Mouse (Mus musculus) kidney, embryonic 15.5 days (tissue): ENCODE results near the gene Snai1. TPM values are rescaled to one million over a fixed set of nuclear protein-coding genes. Genes with fewer than 3 reads are reported as not detected.

Source experiments
- ATAC-seq: fragments of 200-750 bp; cut with Nextera tagmentation; replicated peaks from 2 replicates; pipeline ENCODE4 v1.8.0; 2017; ENCODE audit warnings: moderate TSS enrichment; ENCODE audit not compliant: low FRiP score
- H3K27ac ChIP-seq: fragments of 300-500 bp; sonication (generic); 2 replicates; pipeline ENCODE4 v1.5.1; 2015; ENCODE audit warnings: mild to moderate bottlenecking, inconsistent platforms
- H3K27me3 ChIP-seq: fragments of 300-500 bp; sonication (generic); 2 replicates; pipeline ENCODE4 v1.6.1; 2015; ENCODE audit warnings: inconsistent platforms
- H3K36me3 ChIP-seq: fragments of 300-500 bp; sonication (generic); 2 replicates; pipeline ENCODE4 v1.6.1; 2015; ENCODE audit warnings: inconsistent platforms
- H3K4me1 ChIP-seq: fragments of 300-500 bp; sonication (generic); 2 replicates; pipeline ENCODE4 v1.6.1; 2015; ENCODE audit warnings: inconsistent platforms
- H3K4me2 ChIP-seq: fragments of 300-500 bp; sonication (generic); 2 replicates; pipeline ENCODE4 v1.6.1; 2015; ENCODE audit warnings: moderate library complexity, mild to moderate bottlenecking, inconsistent platforms
- H3K4me3 ChIP-seq: fragments of 300-500 bp; sonication (generic); replicated peaks from 2 replicates; pipeline ENCODE4 v1.5.1; 2015; ENCODE audit warnings: mild to moderate bottlenecking, inconsistent platforms
- H3K9ac ChIP-seq: fragments of 300-500 bp; sonication (generic); 2 replicates; pipeline ENCODE4 v1.6.1; 2015; ENCODE audit warnings: mild to moderate bottlenecking, inconsistent platforms
- H3K9me3 ChIP-seq: fragments of 300-500 bp; sonication (generic); replicated peaks from 2 replicates; pipeline ENCODE4 v1.6.1; 2016; ENCODE audit warnings: inconsistent platforms
- WGBS: fragments of 180-500 bp; shearing (Covaris S2); methylation state at CpG from one replicate; pipeline ENCODE4 v1.1.7; 2015; ENCODE audit warnings: mixed read lengths; 5-methylcytosine and 5-hydroxymethylcytosine counted together
- polyA plus RNA-seq: library from polyadenylated mRNA; unstranded; fragments of >200 nt; fragmentation: Nextera tagmentation; extraction: Ambion mirVana; gene quantifications from 2 replicates; pipeline ENCODE4 v1.2.1, GENCODE M21; 2015

Gene Snai1
- polyA plus RNA-seq, 1 experiment from 2014 or later: 37.7 TPM

GRCm38 (mm10) chr2:167530536-167530935, 7.5 kb upstream of the Snai1 start:
- Histone ChIP-seq H3K27me3 (peaks cover 8% of the 10 kb centered on the region), H3K4me1 (0 out of 2 replicates have a peak, but pooled peaks cover 3% of the 10 kb centered on the region), H3K27ac (no peak overlapping the region), H3K9ac (no peak overlapping the region), H3K36me3 (no peaks in the 10 kb centered on the region), H3K4me3 (no peak overlapping the region), H3K9me3 (no peaks in the 10 kb centered on the region), H3K4me2 (no peak overlapping the region)
- 80% methylated on average over 4 of the region's 4 CpGs for WGBS
- ATAC-seq: no peak

DNA sequence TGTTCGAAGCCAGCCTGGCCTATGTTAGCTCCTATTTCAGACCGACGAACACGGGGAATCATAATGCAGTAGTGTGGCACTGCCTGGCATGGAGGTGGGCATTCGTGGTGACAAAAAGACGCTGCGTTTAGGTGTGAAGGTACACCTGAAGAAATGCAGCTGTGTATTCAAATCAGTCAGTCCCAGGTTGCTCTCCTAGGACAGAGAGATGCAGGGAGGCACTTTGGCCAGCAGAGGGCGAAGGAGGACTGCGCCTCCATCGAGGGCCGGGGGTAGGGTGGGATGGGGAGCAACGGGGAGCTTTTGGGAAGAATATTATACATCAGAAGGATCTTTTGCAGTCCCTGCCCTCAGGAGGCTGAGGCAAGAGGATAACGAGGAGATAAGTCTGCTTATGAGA, 5.9 kb upstream of the Snai1 start:
- no peak overlapping the region for H3K4me3 ChIP-seq
- peaks cover 19% of the 10 kb centered on the region for H3K27me3 ChIP-seq
- H3K9me3 ChIP-seq: no peaks in the 10 kb centered on the region
- WGBS: 22% methylated on average over 13 of the region's 13 CpGs
- 0 out of 2 replicates have a peak, but pooled peaks have one; percentile 59 for ATAC-seq
- H3K4me2 ChIP-seq: 0 out of 2 replicates have a peak overlapping the region, but pooled peaks have one; percentile 12
- no peak overlapping the region for H3K27ac ChIP-seq
- no peak overlapping the region for H3K9ac ChIP-seq
- H3K4me1 ChIP-seq: peaks cover 5% of the 10 kb centered on the region; the same call in 1 of the 2 replicates
- H3K36me3 ChIP-seq: no peaks in the 10 kb centered on the region

DNA sequence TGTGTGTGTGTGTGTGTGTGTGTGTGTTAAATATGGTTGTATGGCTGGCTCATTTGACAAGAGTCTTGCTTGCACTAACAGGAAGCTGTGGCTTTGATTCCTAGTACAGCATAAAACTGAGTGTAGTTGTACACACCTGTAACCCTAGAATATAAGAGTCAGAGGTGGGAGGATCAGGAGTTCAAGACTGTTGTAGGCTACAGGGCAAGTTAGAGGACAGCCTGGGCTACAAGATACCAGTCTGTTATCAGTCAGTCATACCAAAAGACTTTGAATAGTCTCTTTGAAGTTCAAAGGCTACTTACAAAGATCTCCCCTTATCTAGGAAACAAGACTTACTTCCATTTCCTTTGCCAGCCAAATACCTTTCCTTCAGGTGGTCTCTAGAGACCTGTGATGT, 4.1 kb upstream of the Snai1 start:
- ATAC-seq: no peak
- no peak overlapping the region for H3K4me3 ChIP-seq
- no peaks in the 10 kb centered on the region for H3K36me3 ChIP-seq
- H3K9me3 ChIP-seq: no peaks in the 10 kb centered on the region
- H3K27me3 ChIP-seq: peaks cover 29% of the 10 kb centered on the region
- no peak overlapping the region for H3K4me2 ChIP-seq
- H3K4me1 ChIP-seq: peaks cover 20% of the 10 kb centered on the region
- H3K27ac ChIP-seq: no peak overlapping the region
- H3K9ac ChIP-seq: no peak overlapping the region

DNA sequence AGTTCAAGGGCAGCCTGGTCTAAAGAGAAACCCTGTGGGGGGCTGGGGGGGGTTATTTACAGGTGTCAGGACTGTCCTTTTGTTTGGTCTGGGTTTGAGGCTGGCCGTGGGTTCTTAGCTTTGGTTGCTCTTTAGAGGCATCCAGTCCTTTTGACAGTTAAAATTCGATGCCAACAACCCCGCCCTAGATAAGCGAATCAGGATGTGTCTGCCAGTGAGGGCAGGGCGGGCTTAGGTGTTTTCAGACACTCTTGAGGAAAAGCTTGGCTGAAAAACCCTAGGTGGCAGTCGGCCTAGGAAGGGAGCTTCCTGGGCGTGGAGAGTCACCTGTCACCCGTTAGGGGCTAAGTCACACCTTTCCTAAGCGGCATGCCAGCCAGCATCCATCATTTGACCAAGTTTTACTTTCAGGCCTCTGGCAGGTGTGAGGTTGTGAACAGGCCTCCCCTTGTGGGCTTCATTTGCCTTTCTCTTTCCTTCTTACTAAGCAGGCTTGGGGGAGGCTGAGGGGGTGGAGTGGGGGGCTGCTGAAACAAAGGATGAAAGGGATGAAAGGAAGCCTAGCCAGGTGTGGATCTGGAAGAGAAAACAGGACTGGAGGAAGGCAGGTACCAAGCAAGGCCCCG, 1.6 kb upstream of the Snai1 start:
- no peak for ATAC-seq
- no peak overlapping the region for H3K9ac ChIP-seq
- H3K27me3 ChIP-seq: peaks cover 31% of the 10 kb centered on the region
- 0 out of 2 replicates have a peak, but pooled peaks cover under 1% of the 10 kb centered on the region for H3K36me3 ChIP-seq
- 45% methylated on average over 10 of the region's 10 CpGs for WGBS
- H3K4me2 ChIP-seq: no peak overlapping the region
- H3K27ac ChIP-seq: no peak overlapping the region
- peaks cover 43% of the 10 kb centered on the region for H3K4me1 ChIP-seq
- no peaks in the 10 kb centered on the region for H3K9me3 ChIP-seq
- no peak overlapping the region for H3K4me3 ChIP-seq

- Histone ChIP-seq H3K4me2 (peak overlapping the region; percentile 82), H3K27ac (peak overlapping the region; percentile 73), H3K9me3 (no peaks in the 10 kb centered on the region), H3K4me1 (peaks cover 64% of the 10 kb centered on the region), H3K9ac (peak overlapping the region; percentile 52), H3K27me3 (peaks cover 31% of the 10 kb centered on the region), H3K36me3 (peaks cover 10% of the 10 kb centered on the region; the same call in 1 of the 2 replicates), H3K4me3 (peak overlapping the region; percentile 54)
- no peak for ATAC-seq
- 18% methylated on average over 34 of the region's 34 CpGs for WGBS
Measured at GRCm38 (mm10) chr2:167538671-167539306, 794 bp downstream of the Snai1 start.

DNA sequence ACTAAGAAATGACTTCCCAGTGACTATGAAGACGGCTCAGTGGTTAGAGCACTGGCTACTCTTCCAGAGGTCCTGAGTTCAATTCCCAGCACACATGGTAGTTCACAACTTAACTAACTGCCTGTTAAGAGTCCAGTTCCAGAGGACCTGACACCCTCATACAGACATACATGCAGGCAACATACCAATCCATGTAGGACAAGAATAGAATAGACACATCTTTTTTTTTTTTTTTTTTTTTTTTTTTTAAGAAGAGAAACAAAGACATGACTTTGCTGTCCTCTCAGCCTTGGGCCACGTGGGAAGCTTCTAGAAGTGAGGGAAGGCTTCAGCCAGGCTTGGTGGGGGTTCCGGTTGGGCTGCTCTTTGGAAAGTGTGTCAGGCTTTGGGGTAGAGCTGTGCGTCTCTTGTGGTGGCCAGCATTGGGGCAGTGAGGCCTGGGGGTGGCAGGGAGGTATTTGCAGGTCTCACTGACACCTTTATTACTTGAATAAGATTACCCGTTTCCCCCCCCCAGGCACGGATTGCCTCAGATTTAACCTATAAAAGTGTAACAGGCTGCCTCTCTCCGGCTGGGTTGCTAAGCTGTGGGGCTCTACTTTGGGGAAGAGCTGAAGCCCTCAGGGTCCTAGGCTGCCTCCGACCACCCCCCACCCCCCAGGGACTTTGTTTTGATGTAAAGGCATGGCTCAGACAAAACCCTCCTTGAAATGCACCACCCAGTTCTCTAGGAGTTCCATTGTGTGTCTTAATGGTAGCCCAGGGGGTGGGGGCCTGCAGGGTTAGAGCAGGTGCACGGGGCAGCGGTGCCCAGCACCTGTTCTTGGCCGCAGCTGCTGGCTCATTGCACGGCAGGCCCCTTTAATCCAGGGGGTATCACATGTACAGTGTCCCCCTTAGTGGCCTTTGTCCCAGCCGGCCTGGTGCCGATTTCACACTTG, 1.8 kb downstream of the Snai1 start:
- peak overlapping the region; percentile 52 for H3K9ac ChIP-seq
- peak overlapping the region; percentile 54 for H3K4me3 ChIP-seq
- peaks cover 74% of the 10 kb centered on the region for H3K4me1 ChIP-seq
- WGBS: 18% methylated on average over 14 of the region's 14 CpGs
- H3K36me3 ChIP-seq: peaks cover 10% of the 10 kb centered on the region; the same call in 1 of the 2 replicates
- H3K27me3 ChIP-seq: peaks cover 27% of the 10 kb centered on the region
- H3K9me3 ChIP-seq: no peaks in the 10 kb centered on the region
- H3K27ac ChIP-seq: peak overlapping the region; percentile 95
- peak overlapping the region; percentile 82 for H3K4me2 ChIP-seq
- ATAC-seq: no peak

DNA sequence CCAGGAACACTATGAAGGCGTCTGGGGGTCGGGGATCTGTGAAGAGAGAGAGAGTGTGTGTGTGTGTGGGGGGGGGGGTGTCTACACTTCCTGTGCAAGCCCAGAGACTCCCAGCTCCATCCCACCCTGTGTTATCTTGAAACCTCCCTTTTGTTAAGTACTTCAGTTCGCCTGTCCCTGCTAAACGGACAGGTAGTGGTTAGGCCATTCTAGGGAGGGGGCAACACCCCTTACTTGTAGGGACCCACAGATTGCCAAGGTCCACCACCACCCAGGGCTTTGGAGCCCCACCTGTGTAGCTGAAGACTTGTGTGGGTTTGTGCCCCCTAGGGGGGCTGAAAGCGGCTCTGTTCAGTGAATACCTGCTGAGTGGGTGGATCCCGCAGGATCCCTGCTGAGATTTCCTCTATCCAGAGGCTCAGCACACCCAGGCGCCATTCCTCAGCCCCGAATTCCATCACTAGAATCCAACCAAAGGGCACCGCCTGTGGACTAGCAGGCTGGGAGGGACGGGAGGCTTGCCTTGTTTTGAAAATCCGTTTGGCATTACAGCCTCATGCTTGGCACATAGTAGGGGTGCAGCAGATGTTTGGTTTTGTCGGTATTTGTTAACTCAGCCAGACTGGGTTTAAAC, 2.6 kb downstream of the Snai1 start:
- H3K4me2 ChIP-seq: peak overlapping the region; percentile 82
- H3K27ac ChIP-seq: peak overlapping the region; percentile 95
- peak overlapping the region; percentile 52 for H3K9ac ChIP-seq
- H3K4me1 ChIP-seq: peaks cover 74% of the 10 kb centered on the region
- H3K9me3 ChIP-seq: no peaks in the 10 kb centered on the region
- peak overlapping the region; percentile 54 for H3K4me3 ChIP-seq
- peaks cover 23% of the 10 kb centered on the region for H3K27me3 ChIP-seq
- 28% methylated on average over 12 of the region's 12 CpGs for WGBS
- ATAC-seq: no peak
- peaks cover 10% of the 10 kb centered on the region; the same call in 1 of the 2 replicates for H3K36me3 ChIP-seq

- no peak for ATAC-seq
- Histone ChIP-seq H3K4me1 (peaks cover 76% of the 10 kb centered on the region), H3K9ac (peak overlapping the region; percentile 52), H3K9me3 (no peaks in the 10 kb centered on the region), H3K27ac (peak overlapping the region; percentile 95), H3K4me2 (peak overlapping the region; percentile 82), H3K36me3 (peaks cover 10% of the 10 kb centered on the region; the same call in 1 of the 2 replicates), H3K4me3 (peak overlapping the region; percentile 54), H3K27me3 (peaks cover 20% of the 10 kb centered on the region)
- WGBS: 15% methylated on average over 6 of the region's 6 CpGs
Measured at GRCm38 (mm10) chr2:167541324-167541723, 3.3 kb downstream of the Snai1 start.

DNA sequence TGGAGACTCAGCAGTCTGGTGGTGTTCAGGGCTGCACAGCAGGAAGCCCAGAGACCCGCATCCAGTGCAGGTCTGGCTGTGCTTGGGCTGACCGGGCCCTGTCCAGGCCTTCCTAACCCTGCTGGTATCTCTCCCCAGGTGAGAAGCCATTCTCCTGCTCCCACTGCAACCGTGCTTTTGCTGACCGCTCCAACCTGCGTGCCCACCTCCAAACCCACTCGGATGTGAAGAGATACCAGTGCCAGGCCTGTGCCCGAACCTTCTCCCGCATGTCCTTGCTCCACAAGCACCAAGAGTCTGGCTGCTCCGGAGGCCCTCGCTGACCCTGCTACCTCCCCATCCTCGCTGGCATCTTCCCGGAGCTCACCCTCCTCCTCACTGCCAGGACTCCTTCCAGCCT, 3.8 kb downstream of the Snai1 start:
- H3K9ac ChIP-seq: peak overlapping the region; percentile 52
- H3K4me2 ChIP-seq: peak overlapping the region; percentile 82
- peak overlapping the region; percentile 95 for H3K27ac ChIP-seq
- peaks cover 81% of the 10 kb centered on the region for H3K4me1 ChIP-seq
- WGBS: 68% methylated on average over 12 of the region's 12 CpGs
- peaks cover 15% of the 10 kb centered on the region for H3K27me3 ChIP-seq
- ATAC-seq: no peak
- peaks cover 10% of the 10 kb centered on the region; the same call in 1 of the 2 replicates for H3K36me3 ChIP-seq
- peak overlapping the region; percentile 54 for H3K4me3 ChIP-seq
- H3K9me3 ChIP-seq: no peaks in the 10 kb centered on the region

DNA sequence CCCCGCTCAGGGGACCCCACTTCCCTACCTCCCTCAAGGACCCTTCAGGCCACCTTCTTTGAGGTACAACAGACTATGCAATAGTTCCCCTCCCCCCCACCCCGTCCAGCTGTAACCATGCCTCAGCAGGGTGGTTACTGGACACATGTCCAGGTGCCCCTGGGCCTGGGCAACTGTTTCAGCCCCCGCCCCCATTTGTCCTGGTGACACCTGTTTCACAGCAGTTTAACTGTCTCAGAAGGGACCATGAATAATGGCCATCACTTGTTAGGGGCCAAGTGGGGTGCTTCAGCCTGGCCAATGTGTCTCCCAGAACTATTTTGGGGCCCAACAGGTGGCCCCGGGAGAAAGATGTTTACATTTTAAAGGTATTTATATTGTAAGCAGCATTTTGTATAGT, 4.4 kb downstream of the Snai1 start:
- peak overlapping the region; percentile 54 for H3K4me3 ChIP-seq
- peaks cover 79% of the 10 kb centered on the region for H3K4me1 ChIP-seq
- 57% methylated on average over 4 of the region's 4 CpGs for WGBS

More for the DNA sequence above, 4.4 kb downstream of the Snai1 start:
- Histone ChIP-seq H3K9ac (no peak overlapping the region), H3K4me2 (peak overlapping the region; percentile 82), H3K27me3 (peaks cover 9% of the 10 kb centered on the region), H3K36me3 (peaks cover 10% of the 10 kb centered on the region; the same call in 1 of the 2 replicates), H3K9me3 (no peaks in the 10 kb centered on the region), H3K27ac (peak overlapping the region; percentile 95)
- ATAC-seq: no peak
